Mouse (Mus musculus): Measurements from ENCODE around the gene Got1. TPM values are rescaled to one million over a fixed set of nuclear protein-coding genes. Genes with fewer than 3 reads are reported as not detected.
A peak's percentile ranks its signal among the peaks of the same experiment; 100 is the strongest.

Got1 gene
- polyA plus RNA-seq, 1 experiment: 528 TPM

GRCm38 (mm10) chr19:43465076-43465475 lies 59.3 kb downstream of the Got1 start:
- 76% methylated on average over 11 of the region's 11 CpGs for WGBS
- no peaks in the 10 kb centered on the region for H3K27me3 ChIP-seq (ENCODE audit: control insufficient read depth, insufficient read depth, low read length)
- no peak for DNase-seq

DNA sequence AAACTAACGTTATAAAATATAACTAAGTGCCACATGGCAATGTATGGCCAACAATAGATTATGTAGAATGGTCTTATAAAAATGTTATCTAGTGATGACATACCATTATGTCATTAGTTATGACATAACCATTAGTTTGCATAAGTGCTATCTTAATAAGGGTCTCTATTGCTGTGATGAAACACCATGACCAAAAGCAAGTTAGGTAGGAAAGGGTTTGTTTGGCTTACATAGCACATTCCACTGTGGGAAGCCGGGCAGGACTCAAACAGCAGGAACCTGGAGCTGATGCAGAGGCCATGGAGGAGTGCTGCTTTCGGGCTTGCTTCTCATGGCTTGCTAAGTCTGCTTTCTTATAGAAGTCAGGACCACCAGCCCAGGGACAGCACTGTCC lies 60.1 kb downstream of the Got1 start:
- no peak overlapping the region for H3K4me3 ChIP-seq (replicated peaks; ENCODE audit: insufficient read depth, low read depth, low read length)
- peak overlapping the region; percentile 58; the same call in 1 of the 2 replicates for H3K27ac ChIP-seq (ENCODE audit: insufficient read depth, low read length)
- DNase-seq: no peak
- TF ChIP-seq CTCF (IDR thresholded peaks at IDR 0.05; ENCODE audit: borderline replicate concordance, insufficient read depth, low read depth, low read length): no peak
- H3K27me3 ChIP-seq (ENCODE audit: control insufficient read depth, insufficient read depth, low read length): no peaks in the 10 kb centered on the region
- peaks cover 48% of the 10 kb centered on the region for H3K4me1 ChIP-seq (ENCODE audit: control insufficient read depth, insufficient read depth, low read length)
- 43% methylated on average over 3 of the region's 3 CpGs for WGBS

More at GRCm38 (mm10) chr19:43465076-43465475, 59.3 kb downstream of the Got1 start:
- Histone ChIP-seq H3K4me1 (ENCODE audit: control insufficient read depth, insufficient read depth, low read length) (peaks cover 55% of the 10 kb centered on the region), H3K27ac (ENCODE audit: insufficient read depth, low read length) (peak overlapping the region; percentile 83), H3K4me3 (replicated peaks; ENCODE audit: insufficient read depth, low read depth, low read length) (no peak overlapping the region)
- TF ChIP-seq POLR2A (IDR thresholded peaks at IDR 0.05; ENCODE audit: borderline replicate concordance, insufficient read depth, low read length) (no peak), CTCF (IDR thresholded peaks at IDR 0.05; ENCODE audit: borderline replicate concordance, insufficient read depth, low read depth, low read length) (no peak)

DNA sequence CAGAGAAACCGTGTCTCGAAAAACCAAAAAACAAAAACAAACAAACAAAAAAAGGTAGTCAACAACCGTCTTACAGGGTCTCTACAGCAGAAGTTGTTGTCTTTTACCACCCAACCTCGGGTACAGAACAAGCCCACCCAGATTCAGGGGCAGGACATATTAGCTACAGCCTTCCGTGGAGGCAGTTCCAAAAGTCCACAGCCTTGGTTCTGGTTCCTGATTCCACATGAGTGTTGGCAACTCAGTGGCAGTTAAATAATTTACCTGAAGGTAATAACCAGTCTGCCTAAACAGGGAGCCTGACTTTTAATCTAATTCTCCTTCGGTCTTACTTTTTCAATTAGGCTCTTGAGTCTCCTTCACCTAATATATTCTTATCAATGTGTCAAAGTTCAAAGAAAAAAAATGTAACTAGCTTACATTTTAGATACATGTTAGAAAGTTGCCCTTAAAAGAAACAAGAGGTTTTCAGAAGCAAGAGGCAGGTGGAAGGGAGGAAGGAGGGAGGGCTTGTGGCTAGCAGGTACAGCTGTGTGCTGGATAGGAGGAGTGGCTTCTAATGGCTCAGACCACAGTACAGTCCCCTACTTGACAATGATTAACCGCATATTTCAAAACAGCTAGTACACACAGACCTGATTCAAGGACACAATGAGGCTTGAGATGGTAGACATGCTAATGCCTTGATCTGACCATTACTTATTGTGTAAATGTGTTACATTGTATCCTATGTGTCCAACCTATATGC lies 60.7 kb downstream of the Got1 start:
- Histone ChIP-seq H3K4me3 (replicated peaks; ENCODE audit: insufficient read depth, low read depth, low read length) (no peak overlapping the region), H3K27ac (ENCODE audit: insufficient read depth, low read length) (no peak overlapping the region), H3K4me1 (ENCODE audit: control insufficient read depth, insufficient read depth, low read length) (peaks cover 47% of the 10 kb centered on the region), H3K27me3 (ENCODE audit: control insufficient read depth, insufficient read depth, low read length) (no peaks in the 10 kb centered on the region)
- DNase-seq: no peak
- 95% methylated on average over 7 of the region's 7 CpGs for WGBS
- TF ChIP-seq POLR2A (IDR thresholded peaks at IDR 0.05; ENCODE audit: borderline replicate concordance, insufficient read depth, low read length) (no peak), CTCF (IDR thresholded peaks at IDR 0.05; ENCODE audit: borderline replicate concordance, insufficient read depth, low read depth, low read length) (no peak)

DNA sequence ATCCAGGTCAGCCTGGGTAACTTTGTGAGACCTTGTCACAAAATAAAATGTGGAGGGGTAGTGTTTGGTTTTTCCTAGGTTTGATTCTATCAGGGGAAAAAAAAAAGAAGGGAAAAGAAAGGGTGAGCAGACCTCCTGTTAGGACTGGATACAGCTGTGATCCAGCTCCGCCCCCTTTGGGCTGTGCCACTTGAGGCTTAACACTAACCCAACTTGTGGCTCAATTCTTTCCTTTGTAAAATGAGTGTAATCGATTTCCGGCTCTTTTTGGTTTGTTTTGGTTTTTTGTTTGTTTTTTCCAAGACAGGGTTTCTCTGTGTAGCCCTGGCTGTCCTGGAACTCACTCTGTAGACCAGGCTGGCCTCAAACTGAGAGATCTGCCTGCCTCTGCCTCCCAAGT lies 62.3 kb downstream of the Got1 start:
- TF ChIP-seq POLR2A (IDR thresholded peaks at IDR 0.05; ENCODE audit: borderline replicate concordance, insufficient read depth, low read length) (no peak), CTCF (IDR thresholded peaks at IDR 0.05; ENCODE audit: borderline replicate concordance, insufficient read depth, low read depth, low read length) (no peak)
- Histone ChIP-seq H3K4me3 (replicated peaks; ENCODE audit: insufficient read depth, low read depth, low read length) (no peak overlapping the region), H3K27me3 (ENCODE audit: control insufficient read depth, insufficient read depth, low read length) (no peaks in the 10 kb centered on the region), H3K4me1 (ENCODE audit: control insufficient read depth, insufficient read depth, low read length) (peaks cover 35% of the 10 kb centered on the region), H3K27ac (ENCODE audit: insufficient read depth, low read length) (no peak overlapping the region)
- no peak for DNase-seq
- WGBS: 92% methylated on average over 3 of the region's 3 CpGs

DNA sequence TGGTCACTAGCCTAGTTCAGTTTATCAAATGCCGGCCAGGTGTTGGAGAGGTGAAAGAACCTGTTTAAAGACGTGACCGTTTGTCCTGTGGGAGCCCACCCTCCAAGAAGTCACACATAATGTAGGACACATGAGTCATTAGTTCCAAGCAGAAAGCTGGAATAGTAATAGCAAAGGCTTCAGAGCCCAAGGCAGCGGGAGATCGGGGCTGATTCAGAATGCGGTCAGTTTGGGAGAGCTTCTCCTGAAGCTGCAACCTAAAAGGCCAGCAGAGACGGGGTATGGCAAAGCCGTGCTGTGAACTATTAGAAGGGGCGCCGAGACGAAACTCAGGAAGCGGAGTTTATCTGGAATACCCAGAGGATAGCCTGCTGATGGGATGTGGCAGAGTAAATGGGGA lies 63.9 kb downstream of the Got1 start:
- H3K4me1 ChIP-seq (ENCODE audit: control insufficient read depth, insufficient read depth, low read length): peaks cover 31% of the 10 kb centered on the region
- no peak overlapping the region for H3K27ac ChIP-seq (ENCODE audit: insufficient read depth, low read length)
- H3K27me3 ChIP-seq (ENCODE audit: control insufficient read depth, insufficient read depth, low read length): no peaks in the 10 kb centered on the region
- peak in 1 of 2 experiments; percentile 51 for DNase-seq
- H3K4me3 ChIP-seq (replicated peaks; ENCODE audit: insufficient read depth, low read depth, low read length): no peak overlapping the region
- WGBS: 57% methylated on average over 12 of the region's 12 CpGs
- no peak for TF ChIP-seq POLR2A (IDR thresholded peaks at IDR 0.05; ENCODE audit: borderline replicate concordance, insufficient read depth, low read length)
- no peak for TF ChIP-seq CTCF (IDR thresholded peaks at IDR 0.05; ENCODE audit: borderline replicate concordance, insufficient read depth, low read depth, low read length)

DNA sequence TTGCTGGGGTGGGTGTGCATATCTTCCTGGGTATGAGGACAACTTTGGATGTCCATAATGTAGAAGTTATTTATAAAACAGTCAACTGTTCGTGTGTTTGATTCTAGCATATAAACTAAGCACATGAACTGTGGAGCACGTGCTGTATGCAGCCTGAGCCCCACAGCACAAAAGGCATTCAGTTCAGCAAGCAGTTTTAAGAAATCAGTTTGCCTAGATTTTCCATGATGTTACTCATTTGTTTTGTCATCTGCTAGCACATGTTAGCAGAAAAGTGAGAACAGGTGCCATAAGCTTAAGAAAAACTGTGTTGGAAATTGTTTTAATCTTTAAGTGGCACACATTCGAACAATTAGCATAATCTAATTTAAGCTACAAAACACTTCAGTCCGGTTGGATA lies 64.5 kb downstream of the Got1 start:
- TF ChIP-seq CTCF (IDR thresholded peaks at IDR 0.05; ENCODE audit: borderline replicate concordance, insufficient read depth, low read depth, low read length) (no peak), POLR2A (IDR thresholded peaks at IDR 0.05; ENCODE audit: borderline replicate concordance, insufficient read depth, low read length) (no peak)
- no peaks in the 10 kb centered on the region for H3K27me3 ChIP-seq (ENCODE audit: control insufficient read depth, insufficient read depth, low read length)
- no peak overlapping the region for H3K27ac ChIP-seq (ENCODE audit: insufficient read depth, low read length)
- peaks cover 26% of the 10 kb centered on the region for H3K4me1 ChIP-seq (ENCODE audit: control insufficient read depth, insufficient read depth, low read length)
- 61% methylated on average over 4 of the region's 4 CpGs for WGBS
- no peak overlapping the region for H3K4me3 ChIP-seq (replicated peaks; ENCODE audit: insufficient read depth, low read depth, low read length)
- no peak for DNase-seq

- 80% methylated on average over 4 of the region's 4 CpGs for WGBS
- Histone ChIP-seq H3K4me3 (replicated peaks; ENCODE audit: insufficient read depth, low read depth, low read length) (no peak overlapping the region), H3K4me1 (ENCODE audit: control insufficient read depth, insufficient read depth, low read length) (peaks cover 16% of the 10 kb centered on the region), H3K27ac (ENCODE audit: insufficient read depth, low read length) (no peak overlapping the region), H3K27me3 (ENCODE audit: control insufficient read depth, insufficient read depth, low read length) (no peaks in the 10 kb centered on the region)
- no peak for TF ChIP-seq POLR2A (IDR thresholded peaks at IDR 0.05; ENCODE audit: borderline replicate concordance, insufficient read depth, low read length)
- no peak for TF ChIP-seq CTCF (IDR thresholded peaks at IDR 0.05; ENCODE audit: borderline replicate concordance, insufficient read depth, low read depth, low read length)
- DNase-seq: no peak
Observed at GRCm38 (mm10) chr19:43453025-43453424, 71.4 kb downstream of the Got1 start.

- Histone ChIP-seq H3K4me1 (ENCODE audit: control insufficient read depth, insufficient read depth, low read length) (peaks cover 16% of the 10 kb centered on the region), H3K4me3 (replicated peaks; ENCODE audit: insufficient read depth, low read depth, low read length) (peak overlapping the region; percentile 10), H3K27ac (ENCODE audit: insufficient read depth, low read length) (peak overlapping the region; percentile 94), H3K27me3 (ENCODE audit: control insufficient read depth, insufficient read depth, low read length) (no peaks in the 10 kb centered on the region)
- DNase-seq: peak in 1 of 2 experiments; percentile 49
- TF ChIP-seq CTCF (IDR thresholded peaks at IDR 0.05; ENCODE audit: borderline replicate concordance, insufficient read depth, low read depth, low read length) (no peak), POLR2A (IDR thresholded peaks at IDR 0.05; ENCODE audit: borderline replicate concordance, insufficient read depth, low read length) (no peak)
- WGBS: 10% methylated on average over 5 of the region's 5 CpGs
Observed at GRCm38 (mm10) chr19:43452176-43452575, 72.2 kb downstream of the Got1 start.

Data from cerebellum, adult 2 months (tissue).